Mouse (Mus musculus) CD4-positive naive resting alpha-beta T cell, adult 76 days (primary cell): ENCODE results near the gene Zfp992. TPM values are rescaled to one million over a fixed set of nuclear protein-coding genes. Genes with fewer than 3 reads are reported as not detected.

Experiments used
- total RNA-seq: library from RNA; stranded (reverse); gene quantifications from one replicate; pipeline ENCODE4 v1.2.4, GENCODE M21; 2023

The Zfp992 gene
- total RNA-seq: 1.8 TPM

GRCm38 (mm10) chr4:146448950-146449349, at the start of gene Zfp992:
TSS of gene Zfp992 (plus strand) at chr4:146449023.

GRCm38 (mm10) chr4:146501727-146502126, 52.9 kb downstream of the Zfp992 start, which contains the start of gene Zfp981:
TSS of gene Zfp981 (plus strand) at chr4:146502027.

Other genes with a start within 250 kb of the Zfp992 start
- not detected for gene Zfp981, start 53.0 kb downstream of the Zfp992 start, total RNA-seq
- gene Zfp993, start 161.9 kb downstream of the Zfp992 start, total RNA-seq: 1.5 TPM